Mouse (Mus musculus) cerebellum, adult 9-11 months (tissue): ENCODE measurements around the gene Ofd1.
A peak's percentile ranks its signal among the peaks of the same experiment; 100 is the strongest.

Source experiments
- DNase-seq: peaks from one replicate; pipeline ENCODE4 v3.0.0; 2022

The Ofd1 gene

GRCm38 (mm10) chrX:166440616-166441063, at the start of gene Ofd1:
TSS of gene Ofd1 (minus strand) at chrX:166440704.
- DNase-seq, result peak; percentile 93

- peak; percentile 92 for DNase-seq
Observed at GRCm38 (mm10) chrX:166479365-166479983, 39.0 kb upstream of the Ofd1 start, which contains the start of gene Rab9. TSS of gene Rab9 (minus strand) at chrX:166479867.

GRCm38 (mm10) chrX:166478631-166479364, 38.3 kb upstream of the Ofd1 start:
- DNase-seq, result no peak

- DNase-seq, result no peak
Observed at GRCm38 (mm10) chrX:166477393-166477792, 36.9 kb upstream of the Ofd1 start.

- no peak for DNase-seq
Observed at GRCm38 (mm10) chrX:166472612-166473011, 32.1 kb upstream of the Ofd1 start.

GRCm38 (mm10) chrX:166468321-166468720, 27.8 kb upstream of the Ofd1 start:
- DNase-seq, result no peak

GRCm38 (mm10) chrX:166455525-166455924, 15.0 kb upstream of the Ofd1 start:
- DNase-seq, result no peak

GRCm38 (mm10) chrX:166454331-166454730, 13.8 kb upstream of the Ofd1 start:
- DNase-seq, result no peak

- DNase-seq, result no peak
Observed at GRCm38 (mm10) chrX:166453532-166453931, 13.0 kb upstream of the Ofd1 start.

- no peak for DNase-seq
Observed at GRCm38 (mm10) chrX:166444552-166444951, 4.0 kb upstream of the Ofd1 start.

- no peak for DNase-seq
Observed at GRCm38 (mm10) chrX:166440036-166440615, 378 bp downstream of the Ofd1 start, which contains the start of gene Trappc2. TSS of gene Trappc2 (plus strand) at chrX:166440574.

- no peak for DNase-seq
Observed at GRCm38 (mm10) chrX:166434812-166435211, 5.7 kb downstream of the Ofd1 start.

- DNase-seq, result peak; percentile 24
Observed at GRCm38 (mm10) chrX:166416196-166416595, 24.3 kb downstream of the Ofd1 start.

- DNase-seq, result no peak
Observed at GRCm38 (mm10) chrX:166407865-166408264, 32.6 kb downstream of the Ofd1 start.

GRCm38 (mm10) chrX:166393753-166394152, 46.8 kb downstream of the Ofd1 start:
- DNase-seq, result no peak

- no peak for DNase-seq
Observed at GRCm38 (mm10) chrX:166386656-166387055, 53.8 kb downstream of the Ofd1 start.

GRCm38 (mm10) chrX:166384935-166385334, 55.6 kb downstream of the Ofd1 start:
- DNase-seq, result peak; percentile 36

GRCm38 (mm10) chrX:166383606-166384005, 56.9 kb downstream of the Ofd1 start:
- DNase-seq, result no peak

GRCm38 (mm10) chrX:166378652-166379051, 61.9 kb downstream of the Ofd1 start:
- DNase-seq, result no peak

GRCm38 (mm10) chrX:166376681-166377328, 63.7 kb downstream of the Ofd1 start:
- DNase-seq, result peak; percentile 30

GRCm38 (mm10) chrX:166365458-166366213, 74.9 kb downstream of the Ofd1 start:
- DNase-seq, result no peak

GRCm38 (mm10) chrX:166360455-166360854, 80.0 kb downstream of the Ofd1 start:
- DNase-seq, result no peak
